Mouse (Mus musculus): ENCODE measurements at regions not wholly inside any gene's neighbourhood (a gene's known extent, or its start where the extent isn't known, plus 50 kb on each side); places are given as distances from the start of the nearest gene placed in this dataset.

DNA sequence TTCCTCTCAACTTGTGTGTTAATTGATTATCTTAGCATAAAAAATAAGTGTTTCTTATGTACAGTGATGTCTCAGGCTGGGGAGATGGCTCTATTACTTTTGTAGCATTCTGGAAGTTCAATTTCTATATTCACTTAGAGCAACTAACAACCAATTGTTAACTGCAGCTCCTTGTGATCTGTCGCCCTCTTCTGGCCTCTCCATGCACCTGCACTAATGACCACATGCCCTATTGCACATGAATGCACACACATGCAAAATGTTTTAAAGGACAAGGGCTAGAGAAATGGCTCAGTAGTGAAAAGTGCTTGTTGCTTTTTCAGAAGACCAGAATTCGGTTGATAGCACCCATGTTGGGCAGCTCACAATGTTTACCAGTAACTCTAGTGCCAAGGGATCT lies 629.1 kb upstream of the Dpp10 start:
- no peak for DNase-seq (ENCODE audit: low spot score in 2 of 2)

DNA sequence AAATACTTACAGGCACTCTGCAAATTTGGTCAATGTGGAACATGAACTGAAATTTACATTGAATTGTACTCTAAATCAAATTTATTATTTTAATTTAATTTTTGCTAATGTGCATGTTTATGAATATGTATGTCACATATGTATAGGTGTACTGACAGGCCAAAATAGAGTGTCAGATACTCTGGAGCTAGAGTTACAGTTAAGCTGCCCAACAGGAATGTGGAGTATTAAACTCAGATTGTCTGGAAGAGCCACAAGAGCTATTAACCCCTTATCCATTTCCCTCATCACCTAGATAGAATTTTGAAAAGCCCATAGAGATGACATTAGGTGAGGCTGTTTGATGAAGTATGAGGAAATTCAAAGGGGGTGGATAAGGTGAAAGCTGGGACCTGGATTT lies 607.5 kb upstream of the Dpp10 start:
- DNase-seq (ENCODE audit: low spot score in 2 of 2): no peak

DNA sequence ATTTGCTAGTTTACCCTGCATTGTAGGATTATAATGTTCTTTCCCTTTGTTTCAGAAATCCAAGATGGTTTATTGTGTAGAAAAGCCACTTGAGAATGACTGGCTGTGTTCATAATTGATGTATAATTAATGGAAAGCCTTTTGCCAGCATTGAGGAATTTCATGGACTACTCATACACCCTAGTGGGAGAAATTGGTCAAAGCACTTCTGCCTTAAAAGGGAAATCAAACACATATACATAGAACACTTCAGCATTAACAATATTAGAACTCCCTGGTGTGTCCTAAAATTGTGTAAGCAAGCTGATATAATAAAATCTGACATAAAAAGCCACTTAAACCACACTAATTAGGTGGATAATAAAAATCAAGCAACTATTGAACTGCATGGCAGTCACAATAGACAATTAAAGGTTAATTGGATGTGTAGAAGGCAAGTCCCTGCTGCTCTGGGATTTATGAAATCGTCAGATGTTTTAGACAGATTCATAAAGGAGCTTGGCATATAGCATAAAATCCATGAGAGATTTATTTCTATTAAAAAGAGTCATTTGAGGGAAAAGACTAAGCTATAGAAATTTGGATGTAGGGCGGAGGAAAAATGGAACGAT lies 607.0 kb upstream of the Dpp10 start:
- DNase-seq (ENCODE audit: low spot score in 2 of 2): no peak

DNA sequence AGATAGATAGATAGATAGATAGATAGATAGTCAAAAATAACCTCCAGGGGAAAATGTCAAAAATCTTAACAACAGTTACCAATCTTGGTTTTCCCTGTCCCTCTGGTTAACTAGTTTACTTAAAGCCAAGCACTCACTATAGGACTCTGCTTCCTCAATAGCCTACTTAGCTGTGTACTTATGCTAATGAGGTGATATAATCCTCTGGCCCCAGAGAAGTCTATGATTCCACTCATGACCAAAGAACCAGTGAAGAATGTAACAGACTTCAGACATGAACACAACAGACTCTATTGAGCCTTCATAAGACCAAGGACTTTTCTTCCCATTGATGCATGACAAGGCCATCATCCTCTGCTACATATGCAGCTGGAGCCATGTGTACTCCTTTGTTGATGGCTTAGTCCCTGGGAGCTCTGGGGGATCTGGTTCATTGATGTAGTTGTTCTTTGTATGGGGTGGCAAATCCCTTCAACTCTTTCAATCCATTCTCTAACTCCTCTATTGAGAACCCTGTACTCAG lies 589.9 kb upstream of the Dpp10 start:
- no peak for DNase-seq (ENCODE audit: low spot score in 2 of 2)

DNA sequence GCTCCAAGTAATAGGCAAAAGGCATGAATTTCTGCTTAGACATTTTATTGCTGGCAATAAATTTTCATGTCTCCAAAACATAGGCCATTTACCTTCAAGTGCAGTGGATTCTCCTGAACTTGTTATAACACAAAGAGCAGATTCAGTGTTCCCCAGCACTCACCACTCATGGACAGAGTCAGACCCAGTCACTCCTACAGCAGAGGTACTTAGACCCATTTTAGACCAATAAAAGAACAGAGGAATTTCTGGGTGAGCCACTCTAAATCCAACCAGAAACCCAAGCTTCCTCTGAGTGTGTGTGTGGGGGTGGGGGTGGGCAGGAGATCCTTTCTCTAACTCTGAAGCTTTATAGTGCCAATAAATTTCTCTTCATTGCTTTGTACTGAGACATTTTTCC lies 584.7 kb upstream of the Dpp10 start:
- no peak for DNase-seq (ENCODE audit: low spot score in 2 of 2)

DNA sequence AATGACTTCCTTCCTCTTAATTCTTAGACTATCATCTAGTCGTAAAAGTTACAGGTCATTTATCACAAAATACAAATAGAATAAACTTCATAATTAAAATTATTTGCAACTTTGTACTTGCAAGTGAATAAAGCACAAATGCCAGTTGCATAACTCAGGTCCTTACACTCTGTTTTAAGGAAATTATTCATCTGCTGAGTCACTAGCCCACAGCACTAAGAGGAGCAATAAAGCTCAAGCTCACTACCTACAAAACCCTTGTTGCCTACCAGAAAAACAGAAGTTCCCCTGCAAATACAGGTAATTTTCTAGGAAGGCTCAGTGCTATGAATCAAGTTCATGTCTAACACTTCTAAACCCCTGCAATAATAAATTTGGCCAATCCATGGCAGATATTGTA lies 539.3 kb upstream of the Dpp10 start:
- DNase-seq (ENCODE audit: low spot score in 2 of 2): no peak

Data from frontal cortex, postnatal 36 days (tissue).